Mouse (Mus musculus): ENCODE measurements at regions not wholly inside any gene's neighbourhood (a gene's known extent, or its start where the extent isn't known, plus 50 kb on each side); places are given as distances from the start of the nearest gene placed in this dataset.

DNA sequence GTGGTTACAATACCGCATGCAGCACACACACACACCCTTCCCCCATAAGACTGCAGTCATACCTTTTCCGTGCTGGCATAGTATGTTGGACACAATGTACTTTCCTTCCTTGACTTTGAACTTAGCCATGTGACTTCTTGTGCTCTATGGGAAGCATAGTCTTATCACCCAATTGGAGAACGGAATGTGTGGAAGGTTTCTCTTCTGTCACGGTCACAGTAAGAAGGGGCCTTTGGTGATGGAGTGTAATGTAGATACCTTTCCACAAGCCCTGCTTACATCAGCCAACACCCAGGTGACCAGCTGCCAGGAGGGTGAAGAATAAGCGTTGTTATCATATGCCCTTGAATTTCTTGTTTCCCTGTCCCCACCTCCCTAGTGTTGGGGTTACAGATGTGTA is 1308.0 kb upstream of the A1bg start:
- Histone ChIP-seq H3K27ac (ENCODE audit: low read depth, low read length) (no peak overlapping the region), H3K36me3 (ENCODE audit: control insufficient read depth, insufficient read depth, low read length) (no peaks in the 10 kb centered on the region), H3K4me3 (ENCODE audit: low read depth, low read length) (no peak overlapping the region), H3K9ac (ENCODE audit: low read length) (no peak overlapping the region), H3K9me3 (ENCODE audit: control insufficient read depth, low read length) (no peaks in the 10 kb centered on the region), H3K4me1 (ENCODE audit: control insufficient read depth, insufficient read depth, low read length) (no peaks in the 10 kb centered on the region), H3K27me3 (ENCODE audit: control insufficient read depth, insufficient read depth, low read length) (no peaks in the 10 kb centered on the region), H3K4me2 (ENCODE audit: low read depth) (no peak overlapping the region)
- 95% methylated on average over 5 of the region's 5 CpGs for WGBS
- ATAC-seq (ENCODE audit: insufficient read depth, low FRiP score, low TSS enrichment) (no peak), DNase-seq (ENCODE audit: low spot score) (no peak)

DNA sequence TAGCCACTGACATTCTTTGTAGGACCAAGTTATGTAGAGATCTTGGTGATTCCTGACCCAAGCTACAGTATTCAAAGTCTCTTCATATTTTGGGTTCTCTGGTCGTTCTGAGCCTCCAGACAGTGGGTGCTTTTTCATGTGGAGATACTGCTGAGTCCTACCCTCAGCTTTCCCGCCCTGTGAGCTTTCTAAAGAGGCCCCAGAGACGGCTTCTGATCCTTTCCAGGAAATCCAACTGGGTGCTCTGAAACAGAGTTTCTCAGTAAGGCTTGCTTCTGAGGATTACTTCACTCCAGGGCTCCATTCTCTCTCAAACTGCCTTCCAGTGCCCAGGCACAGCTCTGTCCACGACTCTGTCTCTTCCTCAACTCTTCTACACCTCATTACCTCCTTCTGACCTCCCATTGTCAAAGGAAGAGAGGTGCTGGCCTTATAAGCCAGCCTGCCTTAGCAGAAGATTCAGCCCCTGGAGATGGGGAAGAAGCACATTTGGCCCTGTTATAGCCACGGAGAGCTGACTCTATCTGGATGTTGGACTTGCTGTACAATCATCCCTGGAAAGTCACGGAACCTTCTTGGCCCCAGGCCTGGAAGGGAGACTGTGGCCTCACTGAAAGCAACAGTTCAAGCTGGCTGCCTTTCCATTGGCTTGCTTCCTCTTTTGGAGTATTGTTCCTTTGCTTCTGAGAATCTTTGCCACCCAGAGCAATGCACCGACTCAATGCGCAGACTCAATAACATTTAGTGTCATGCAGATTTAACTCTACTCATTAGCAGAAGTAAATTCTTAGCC is 1306.9 kb upstream of the A1bg start:
- no peak overlapping the region for H3K27ac ChIP-seq (ENCODE audit: low read depth, low read length)
- H3K27me3 ChIP-seq (ENCODE audit: control insufficient read depth, insufficient read depth, low read length): no peaks in the 10 kb centered on the region
- no peaks in the 10 kb centered on the region for H3K36me3 ChIP-seq (ENCODE audit: control insufficient read depth, insufficient read depth, low read length)
- H3K9ac ChIP-seq (ENCODE audit: low read length): no peak overlapping the region
- no peaks in the 10 kb centered on the region for H3K4me1 ChIP-seq (ENCODE audit: control insufficient read depth, insufficient read depth, low read length)
- WGBS: 82% methylated on average over 8 of the region's 8 CpGs
- no peak overlapping the region for H3K4me2 ChIP-seq (ENCODE audit: low read depth)
- no peak for ATAC-seq (ENCODE audit: insufficient read depth, low FRiP score, low TSS enrichment)
- no peak for DNase-seq (ENCODE audit: low spot score)
- no peak overlapping the region for H3K4me3 ChIP-seq (ENCODE audit: low read depth, low read length)
- no peaks in the 10 kb centered on the region for H3K9me3 ChIP-seq (ENCODE audit: control insufficient read depth, low read length)

DNA sequence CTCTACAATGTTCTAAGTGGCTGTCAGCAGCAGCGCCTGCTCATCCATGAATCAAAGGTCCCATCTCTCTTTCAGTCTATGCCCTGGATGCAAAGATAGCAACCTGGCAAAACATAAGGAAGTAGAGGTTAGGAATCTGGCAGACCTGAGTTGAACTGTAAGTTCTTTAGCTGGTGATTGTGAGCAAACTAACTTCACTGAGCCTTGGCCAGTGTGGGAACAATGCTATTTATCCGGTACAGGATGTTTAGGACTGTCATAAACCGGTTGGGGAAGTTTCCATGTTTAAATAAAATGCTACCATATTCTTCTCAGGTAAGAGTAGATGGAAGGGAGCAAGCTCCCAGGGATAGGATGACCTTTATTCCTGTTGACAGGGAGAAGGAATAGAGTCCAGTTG is 1306.2 kb upstream of the A1bg start:
- H3K36me3 ChIP-seq (ENCODE audit: control insufficient read depth, insufficient read depth, low read length): no peaks in the 10 kb centered on the region
- H3K9ac ChIP-seq (ENCODE audit: low read length): no peak overlapping the region
- H3K4me1 ChIP-seq (ENCODE audit: control insufficient read depth, insufficient read depth, low read length): no peaks in the 10 kb centered on the region
- ATAC-seq (ENCODE audit: insufficient read depth, low FRiP score, low TSS enrichment): no peak
- no peak overlapping the region for H3K4me3 ChIP-seq (ENCODE audit: low read depth, low read length)
- no peak overlapping the region for H3K4me2 ChIP-seq (ENCODE audit: low read depth)
- no peak for DNase-seq (ENCODE audit: low spot score)
- H3K27me3 ChIP-seq (ENCODE audit: control insufficient read depth, insufficient read depth, low read length): no peaks in the 10 kb centered on the region
- H3K27ac ChIP-seq (ENCODE audit: low read depth, low read length): no peak overlapping the region
- H3K9me3 ChIP-seq (ENCODE audit: control insufficient read depth, low read length): no peaks in the 10 kb centered on the region
- 98% methylated on average over 3 of the region's 3 CpGs for WGBS

DNA sequence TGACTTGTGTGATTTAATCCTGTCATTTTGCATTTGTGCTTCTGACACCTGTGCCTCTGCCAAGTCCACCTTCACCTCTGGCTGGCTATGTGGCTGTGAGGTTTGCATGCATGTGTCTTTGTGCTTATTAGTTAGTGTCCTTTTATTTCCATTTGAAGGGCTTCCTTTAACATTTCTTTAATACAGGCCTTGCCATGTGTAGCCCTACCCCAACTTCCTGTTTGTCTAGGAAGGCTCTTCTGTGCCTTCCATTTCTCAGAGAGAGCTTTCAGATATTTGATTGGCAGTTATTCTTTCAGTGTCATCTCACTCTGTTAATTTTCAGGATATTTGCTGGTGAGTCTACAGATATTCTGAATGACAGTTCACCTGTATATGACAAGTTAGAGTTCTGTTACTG is 1302.0 kb upstream of the A1bg start:
- Histone ChIP-seq H3K9ac (ENCODE audit: low read length) (no peak overlapping the region), H3K27me3 (ENCODE audit: control insufficient read depth, insufficient read depth, low read length) (no peaks in the 10 kb centered on the region), H3K4me3 (ENCODE audit: low read depth, low read length) (no peak overlapping the region), H3K36me3 (ENCODE audit: control insufficient read depth, insufficient read depth, low read length) (no peaks in the 10 kb centered on the region), H3K4me1 (ENCODE audit: control insufficient read depth, insufficient read depth, low read length) (no peaks in the 10 kb centered on the region), H3K27ac (ENCODE audit: low read depth, low read length) (no peak overlapping the region), H3K9me3 (ENCODE audit: control insufficient read depth, low read length) (no peaks in the 10 kb centered on the region), H3K4me2 (ENCODE audit: low read depth) (no peak overlapping the region)
- ATAC-seq (ENCODE audit: insufficient read depth, low FRiP score, low TSS enrichment) (no peak), DNase-seq (ENCODE audit: low spot score) (no peak)

DNA sequence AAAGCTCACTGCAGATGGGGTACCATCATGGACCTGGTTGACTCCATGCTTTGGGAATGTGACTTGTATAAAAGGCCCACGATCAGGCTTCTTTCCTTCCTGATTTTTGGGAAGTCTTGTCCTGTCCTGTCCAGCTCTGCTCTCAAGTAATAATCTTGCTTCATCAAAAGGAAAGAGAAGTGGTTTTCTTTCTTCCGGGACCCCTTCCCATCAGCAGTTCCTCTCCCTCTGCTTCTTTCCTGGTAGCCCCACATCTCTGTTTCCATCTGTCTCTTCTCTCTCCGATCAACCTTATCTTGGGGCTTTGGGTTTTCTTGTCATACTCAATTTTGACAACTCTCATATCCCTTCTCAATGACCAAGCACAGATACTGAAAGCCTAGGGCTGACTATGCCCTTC is 1301.4 kb upstream of the A1bg start:
- Histone ChIP-seq H3K4me2 (ENCODE audit: low read depth) (no peak overlapping the region), H3K36me3 (ENCODE audit: control insufficient read depth, insufficient read depth, low read length) (no peaks in the 10 kb centered on the region), H3K27ac (ENCODE audit: low read depth, low read length) (no peak overlapping the region), H3K9me3 (ENCODE audit: control insufficient read depth, low read length) (no peaks in the 10 kb centered on the region), H3K4me3 (ENCODE audit: low read depth, low read length) (no peak overlapping the region), H3K27me3 (ENCODE audit: control insufficient read depth, insufficient read depth, low read length) (no peaks in the 10 kb centered on the region), H3K9ac (ENCODE audit: low read length) (no peak overlapping the region), H3K4me1 (ENCODE audit: control insufficient read depth, insufficient read depth, low read length) (no peaks in the 10 kb centered on the region)
- DNase-seq (ENCODE audit: low spot score) (no peak), ATAC-seq (ENCODE audit: insufficient read depth, low FRiP score, low TSS enrichment) (no peak)
- WGBS: 92% methylated on average over 3 of the region's 3 CpGs

DNA sequence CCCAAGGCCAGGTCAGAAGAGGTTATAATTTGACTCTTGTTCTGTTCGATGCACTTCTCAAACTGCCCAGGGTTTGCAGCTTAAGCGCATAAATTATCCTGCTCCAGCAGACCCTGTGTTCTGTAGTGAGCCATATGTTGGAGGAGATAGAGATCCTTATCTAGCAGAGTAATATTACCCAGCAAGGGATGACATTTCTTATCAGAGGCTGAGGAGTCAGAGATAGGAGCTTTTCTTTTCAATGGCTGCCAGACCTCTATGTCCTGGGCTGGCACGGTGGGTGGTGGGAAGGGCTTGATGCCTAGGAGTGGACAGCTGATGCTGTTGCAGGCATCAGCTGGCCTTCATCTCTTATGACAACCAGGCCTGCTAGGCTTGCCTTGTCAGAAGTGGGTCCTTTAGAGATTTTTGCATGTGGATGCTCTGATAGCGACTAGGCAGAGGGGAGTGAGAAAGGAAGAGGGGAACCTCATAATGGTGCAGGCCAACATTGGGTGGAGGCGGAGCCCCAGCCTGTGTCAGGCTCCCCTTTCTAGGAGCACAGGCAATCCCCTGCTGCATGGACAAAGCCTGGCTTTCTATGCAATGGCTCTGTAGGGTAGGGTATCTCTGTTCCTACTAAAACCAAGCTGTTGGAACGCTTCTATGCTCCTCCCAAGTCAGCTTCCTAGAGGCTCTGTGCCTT is 1300.5 kb upstream of the A1bg start:
- H3K4me3 ChIP-seq (ENCODE audit: low read depth, low read length): no peak overlapping the region
- H3K4me2 ChIP-seq (ENCODE audit: low read depth): no peak overlapping the region
- DNase-seq (ENCODE audit: low spot score) (no peak), ATAC-seq (ENCODE audit: insufficient read depth, low FRiP score, low TSS enrichment) (no peak)
- no peaks in the 10 kb centered on the region for H3K36me3 ChIP-seq (ENCODE audit: control insufficient read depth, insufficient read depth, low read length)
- no peak overlapping the region for H3K27ac ChIP-seq (ENCODE audit: low read depth, low read length)
- no peaks in the 10 kb centered on the region for H3K9me3 ChIP-seq (ENCODE audit: control insufficient read depth, low read length)
- no peak overlapping the region for H3K9ac ChIP-seq (ENCODE audit: low read length)
- H3K27me3 ChIP-seq (ENCODE audit: control insufficient read depth, insufficient read depth, low read length): no peaks in the 10 kb centered on the region
- no peaks in the 10 kb centered on the region for H3K4me1 ChIP-seq (ENCODE audit: control insufficient read depth, insufficient read depth, low read length)
- WGBS: 90% methylated on average over 6 of the region's 6 CpGs

DNA sequence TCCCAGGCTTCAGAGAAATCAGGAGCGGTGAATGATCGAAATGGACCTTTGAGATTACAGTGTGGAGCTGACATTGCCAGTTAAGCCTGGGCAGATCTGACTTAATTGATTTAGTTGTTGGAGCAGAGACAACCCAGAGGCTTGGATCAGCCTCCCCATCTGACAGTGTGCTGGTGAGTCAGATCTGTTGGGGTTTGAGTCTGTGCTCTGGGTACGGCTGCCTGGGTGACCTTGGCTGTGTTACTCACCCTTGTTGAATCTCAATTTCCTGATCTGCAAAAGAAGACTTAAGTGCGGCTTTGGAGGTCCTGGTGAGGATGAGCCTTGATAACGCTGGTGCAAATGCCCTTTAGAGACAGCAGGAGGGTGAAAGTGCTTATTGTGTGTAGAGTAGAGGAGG is 1299.9 kb upstream of the A1bg start:
- H3K27me3 ChIP-seq (ENCODE audit: control insufficient read depth, insufficient read depth, low read length): no peaks in the 10 kb centered on the region
- no peak overlapping the region for H3K27ac ChIP-seq (ENCODE audit: low read depth, low read length)
- H3K9ac ChIP-seq (ENCODE audit: low read length): no peak overlapping the region
- no peaks in the 10 kb centered on the region for H3K36me3 ChIP-seq (ENCODE audit: control insufficient read depth, insufficient read depth, low read length)
- WGBS: 87% methylated on average over 5 of the region's 5 CpGs
- H3K4me1 ChIP-seq (ENCODE audit: control insufficient read depth, insufficient read depth, low read length): no peaks in the 10 kb centered on the region
- ATAC-seq (ENCODE audit: insufficient read depth, low FRiP score, low TSS enrichment): no peak
- no peak overlapping the region for H3K4me3 ChIP-seq (ENCODE audit: low read depth, low read length)
- H3K4me2 ChIP-seq (ENCODE audit: low read depth): no peak overlapping the region
- DNase-seq (ENCODE audit: low spot score): no peak
- H3K9me3 ChIP-seq (ENCODE audit: control insufficient read depth, low read length): no peaks in the 10 kb centered on the region

DNA sequence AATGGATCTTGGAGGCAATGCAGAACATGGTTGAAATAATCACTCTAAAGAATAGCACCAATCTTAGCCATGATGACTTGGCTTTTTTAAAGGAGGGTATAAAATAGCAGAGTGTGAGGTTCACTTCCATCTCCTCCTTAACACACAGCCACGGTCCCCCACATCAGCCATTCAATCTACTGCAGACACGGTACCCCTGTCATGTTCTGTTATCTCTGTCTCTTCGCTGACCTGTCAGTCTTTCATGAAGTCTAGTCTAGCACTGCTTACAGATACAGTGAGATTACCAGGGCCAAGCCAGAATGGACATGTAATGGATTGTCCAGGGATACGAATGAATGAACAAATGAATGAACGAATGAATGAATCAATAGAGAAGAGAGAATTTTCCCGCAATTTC is 1299.4 kb upstream of the A1bg start:
- ATAC-seq (ENCODE audit: insufficient read depth, low FRiP score, low TSS enrichment): no peak
- no peaks in the 10 kb centered on the region for H3K9me3 ChIP-seq (ENCODE audit: control insufficient read depth, low read length)
- H3K4me3 ChIP-seq (ENCODE audit: low read depth, low read length): no peak overlapping the region
- no peaks in the 10 kb centered on the region for H3K4me1 ChIP-seq (ENCODE audit: control insufficient read depth, insufficient read depth, low read length)
- H3K9ac ChIP-seq (ENCODE audit: low read length): no peak overlapping the region
- 98% methylated on average over 6 of the region's 6 CpGs for WGBS
- H3K4me2 ChIP-seq (ENCODE audit: low read depth): no peak overlapping the region
- DNase-seq (ENCODE audit: low spot score): no peak
- no peak overlapping the region for H3K27ac ChIP-seq (ENCODE audit: low read depth, low read length)
- H3K36me3 ChIP-seq (ENCODE audit: control insufficient read depth, insufficient read depth, low read length): no peaks in the 10 kb centered on the region
- no peaks in the 10 kb centered on the region for H3K27me3 ChIP-seq (ENCODE audit: control insufficient read depth, insufficient read depth, low read length)
